Mouse (Mus musculus) embryonic facial prominence, embryonic 15.5 days (tissue): ENCODE data around the gene Ak1. TPM values are rescaled to one million over a fixed set of nuclear protein-coding genes. Genes with fewer than 3 reads are reported as not detected.

Source experiments
- ATAC-seq: fragments of 200-750 bp; cut with Nextera tagmentation; 2 replicates; pipeline ENCODE4 v1.8.0; 2017; ENCODE audit warnings: low read depth, moderate TSS enrichment; ENCODE audit not compliant: insufficient number of reproducible peaks, low FRiP score, low TSS enrichment
- H3K27ac ChIP-seq: fragments of 300-500 bp; sonication (generic); replicated peaks from 2 replicates; pipeline ENCODE4 v1.5.1; 2015; ENCODE audit warnings: mild to moderate bottlenecking, inconsistent platforms
- H3K27me3 ChIP-seq: fragments of 300-500 bp; sonication (generic); 2 replicates; pipeline ENCODE4 v1.6.1; 2015; ENCODE audit warnings: inconsistent platforms
- H3K36me3 ChIP-seq: fragments of 300-500 bp; sonication (generic); 2 replicates; pipeline ENCODE4 v1.6.1; 2015; ENCODE audit warnings: mild to moderate bottlenecking, inconsistent platforms
- H3K4me1 ChIP-seq: fragments of 300-500 bp; sonication (generic); 2 replicates; pipeline ENCODE4 v1.6.1; 2015; ENCODE audit warnings: inconsistent platforms
- H3K4me2 ChIP-seq: fragments of 300-500 bp; sonication (generic); replicated peaks from 2 replicates; pipeline ENCODE4 v1.6.1; 2015; ENCODE audit warnings: mild to moderate bottlenecking, inconsistent platforms
- H3K4me3 ChIP-seq: fragments of 300-500 bp; sonication (generic); replicated peaks from 2 replicates; pipeline ENCODE4 v1.5.1; 2015; ENCODE audit warnings: mild to moderate bottlenecking, inconsistent platforms
- H3K9ac ChIP-seq: fragments of 300-500 bp; sonication (generic); 2 replicates; pipeline ENCODE4 v1.6.1; 2015; ENCODE audit warnings: inconsistent platforms
- H3K9me3 ChIP-seq: fragments of 300-500 bp; sonication (generic); replicated peaks from 2 replicates; pipeline ENCODE4 v1.6.1; 2016; ENCODE audit warnings: inconsistent platforms
- WGBS: fragments of 180-500 bp; shearing (Covaris S2); methylation state at CpG from one replicate; pipeline ENCODE4 v1.1.7; 2015; 5-methylcytosine and 5-hydroxymethylcytosine counted together
- polyA plus RNA-seq: library from polyadenylated mRNA; unstranded; fragments of >200 nt; fragmentation: Nextera tagmentation; extraction: Ambion mirVana; gene quantifications from 2 replicates; pipeline ENCODE4 v1.2.1, GENCODE M21; 2015

Ak1 gene
- polyA plus RNA-seq, 1 experiment from 2014 or later: 67.9 TPM

DNA sequence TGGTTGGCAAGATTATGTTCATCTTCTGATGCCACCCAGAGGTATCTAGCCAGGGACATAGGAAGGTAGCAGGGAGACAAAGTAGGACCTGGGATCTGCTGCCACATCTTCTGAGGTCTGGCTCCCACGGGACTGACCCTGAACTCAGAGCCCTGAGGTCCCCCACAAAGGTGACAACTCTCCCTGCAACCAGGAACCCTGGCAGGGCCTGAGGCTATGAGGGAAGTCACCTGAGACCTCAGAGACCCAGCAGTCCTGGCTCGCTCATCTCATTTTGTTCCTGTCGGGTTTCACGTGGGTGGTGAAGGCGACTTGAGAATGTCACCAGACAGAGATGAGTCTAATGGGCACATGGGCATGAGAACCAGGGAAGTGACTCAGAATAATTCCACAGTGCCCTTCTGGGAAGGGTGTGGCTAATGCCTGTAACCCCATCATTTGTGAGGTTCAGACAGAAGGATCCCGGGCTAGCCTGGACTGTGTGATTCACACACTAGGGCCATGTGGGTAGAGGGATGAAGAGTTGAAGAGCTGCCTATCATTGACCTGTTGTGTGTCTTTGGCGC lies 36.3 kb upstream of the Ak1 start:
- Histone ChIP-seq H3K9ac (no peak overlapping the region), H3K27me3 (peaks cover 10% of the 10 kb centered on the region; the same call in 1 of the 2 replicates), H3K9me3 (no peaks in the 10 kb centered on the region), H3K36me3 (0 out of 2 replicates have a peak, but pooled peaks cover 6% of the 10 kb centered on the region), H3K4me3 (no peak overlapping the region), H3K27ac (no peak overlapping the region), H3K4me1 (peaks cover 38% of the 10 kb centered on the region), H3K4me2 (no peak overlapping the region)
- WGBS: 81% methylated on average over 7 of the region's 7 CpGs
- no peak for ATAC-seq

DNA sequence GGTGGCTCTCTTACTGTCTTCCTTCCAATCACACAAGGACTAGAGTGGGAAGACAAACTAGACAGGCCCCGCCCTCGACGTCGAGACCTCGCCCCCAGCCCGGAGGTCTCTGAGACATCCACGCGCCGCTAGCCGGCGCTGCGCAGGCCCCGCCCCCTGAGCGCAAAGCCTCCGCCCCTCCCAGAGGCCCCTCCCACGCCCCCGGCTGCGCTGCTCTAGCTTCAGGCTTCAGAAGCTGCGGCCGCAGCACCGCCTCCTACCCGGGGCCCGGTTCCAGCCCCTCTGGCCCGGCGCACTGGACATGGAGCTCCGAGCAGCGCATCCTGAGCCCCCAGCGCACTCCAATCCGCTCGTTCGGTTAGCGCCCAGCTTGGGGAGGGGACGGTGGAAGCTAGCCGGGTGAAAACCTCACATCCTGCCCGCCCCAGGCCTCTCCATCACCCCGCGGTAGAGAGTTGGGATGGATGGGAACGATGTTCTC lies 34.6 kb upstream of the Ak1 start, which contains the start of gene St6galnac4:
Gene St6galnac4 (plus strand): TSS at position 225 of the 481 bp plus-strand sequence.
- H3K9me3 ChIP-seq: no peaks in the 10 kb centered on the region
- peaks cover 40% of the 10 kb centered on the region for H3K4me1 ChIP-seq
- WGBS: under 1% methylated on average over 38 of the region's 38 CpGs
- H3K9ac ChIP-seq: peak within 1 kb of the TSS; percentile 68
- 0 out of 2 replicates have a peak, but pooled peaks cover 7% of the 10 kb centered on the region for H3K36me3 ChIP-seq
- peaks cover 9% of the 10 kb centered on the region; the same call in 1 of the 2 replicates for H3K27me3 ChIP-seq
- H3K4me3 ChIP-seq: peak within 1 kb of the TSS; percentile 64
- peak; percentile 92 for ATAC-seq
- H3K27ac ChIP-seq: peak within 1 kb of the TSS; percentile 65
- peak within 1 kb of the TSS; percentile 76 for H3K4me2 ChIP-seq

DNA sequence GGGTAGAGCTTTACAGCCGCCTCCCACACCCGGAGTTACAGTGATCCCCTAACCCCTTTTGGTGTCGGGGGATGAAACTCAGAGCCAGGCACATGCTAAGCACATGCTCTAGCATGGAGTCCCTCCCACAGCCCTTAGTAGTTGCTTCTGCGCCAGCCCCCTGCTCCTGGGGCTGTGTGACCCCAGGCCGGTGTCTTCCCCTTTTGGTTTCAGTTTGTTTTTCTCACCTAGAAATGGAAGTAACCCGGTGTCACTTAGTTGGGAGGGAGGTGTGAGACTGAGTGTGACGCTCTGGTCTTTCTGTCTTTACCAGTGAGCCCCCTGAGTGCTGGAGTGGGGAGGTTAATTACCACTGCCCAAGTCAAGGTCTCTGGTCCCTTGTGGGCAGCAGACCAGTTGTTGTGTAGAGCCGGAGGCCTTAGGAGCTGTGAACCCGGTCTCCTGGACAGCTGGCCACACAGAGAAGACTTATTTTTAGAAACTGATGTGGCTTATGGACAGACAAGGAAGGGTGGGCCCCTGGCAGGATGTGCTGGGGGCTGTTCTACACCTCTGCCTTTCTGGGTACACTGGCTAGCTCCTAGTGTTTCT lies 33.7 kb upstream of the Ak1 start:
- Histone ChIP-seq H3K27ac (peak overlapping the region; percentile 65), H3K9ac (peak overlapping the region; percentile 68), H3K36me3 (0 out of 2 replicates have a peak, but pooled peaks cover 7% of the 10 kb centered on the region), H3K4me2 (peak overlapping the region; percentile 76), H3K4me1 (peaks cover 40% of the 10 kb centered on the region), H3K4me3 (peak overlapping the region; percentile 64), H3K27me3 (peaks cover 4% of the 10 kb centered on the region; the same call in 1 of the 2 replicates), H3K9me3 (no peaks in the 10 kb centered on the region)
- no peak for ATAC-seq
- 25% methylated on average over 9 of the region's 9 CpGs for WGBS

DNA sequence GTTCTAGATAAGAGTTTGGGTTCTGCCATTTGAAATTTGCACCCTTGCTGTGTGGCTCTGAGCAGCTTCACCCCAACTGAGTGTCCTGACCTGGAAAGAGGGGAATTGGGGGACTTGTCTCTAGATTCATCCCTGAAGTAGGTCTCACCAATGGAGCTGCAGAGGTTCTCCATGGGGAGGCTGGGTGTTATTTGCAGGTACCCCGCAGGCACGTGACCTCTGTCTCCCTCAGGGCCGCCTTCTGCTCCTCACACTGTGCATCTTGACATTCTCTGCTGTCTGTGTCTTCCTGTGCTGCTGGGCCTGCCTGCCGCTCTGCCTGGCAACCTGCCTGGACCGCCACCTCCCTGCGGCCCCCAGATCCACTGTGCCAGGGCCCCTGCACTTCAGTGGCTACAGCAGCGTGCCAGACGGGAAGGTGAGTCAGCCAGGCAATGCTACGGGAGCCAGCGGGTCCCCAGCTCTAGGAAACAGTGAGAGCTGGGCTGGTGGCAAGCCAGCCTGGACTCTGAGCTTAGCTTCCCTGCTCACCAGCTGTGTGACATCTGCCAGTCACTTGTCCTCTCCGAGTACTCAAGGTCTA lies 32.3 kb upstream of the Ak1 start:
- Histone ChIP-seq H3K4me1 (peaks cover 34% of the 10 kb centered on the region), H3K36me3 (peaks cover 18% of the 10 kb centered on the region), H3K27ac (no peak overlapping the region; the same call in 1 of the 2 replicates), H3K4me2 (no peak overlapping the region), H3K27me3 (no peaks in the 10 kb centered on the region), H3K9me3 (no peaks in the 10 kb centered on the region), H3K9ac (no peak overlapping the region), H3K4me3 (no peak overlapping the region)
- ATAC-seq: no peak
- 62% methylated on average over 11 of the region's 11 CpGs for WGBS

DNA sequence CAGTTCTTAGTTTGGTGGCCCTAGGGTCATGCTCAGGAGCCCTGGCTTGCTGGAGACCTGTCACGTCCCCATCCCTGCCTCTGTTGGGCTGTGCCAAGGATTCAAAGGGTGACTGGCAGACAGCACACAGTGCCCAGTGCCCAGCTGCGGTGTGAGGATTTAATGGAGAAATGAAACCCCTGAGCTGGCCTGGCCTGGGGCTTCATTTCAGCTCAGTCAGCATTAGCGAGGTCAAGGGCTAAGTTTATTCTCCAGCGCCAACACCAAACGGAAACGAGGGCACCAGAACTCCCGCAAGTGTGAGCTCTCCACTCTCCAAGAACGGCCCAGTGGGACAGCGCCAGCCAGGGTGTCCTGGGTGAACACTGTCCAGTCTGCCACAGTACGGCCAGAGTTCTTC lies 31.3 kb upstream of the Ak1 start:
- no peak overlapping the region for H3K4me3 ChIP-seq
- WGBS: 78% methylated on average over 10 of the region's 10 CpGs
- no peak overlapping the region for H3K4me2 ChIP-seq
- no peak overlapping the region for H3K27ac ChIP-seq
- no peak overlapping the region for H3K9ac ChIP-seq
- no peaks in the 10 kb centered on the region for H3K27me3 ChIP-seq
- H3K9me3 ChIP-seq: no peaks in the 10 kb centered on the region
- peaks cover 34% of the 10 kb centered on the region for H3K4me1 ChIP-seq
- peaks cover 26% of the 10 kb centered on the region for H3K36me3 ChIP-seq
- no peak for ATAC-seq

DNA sequence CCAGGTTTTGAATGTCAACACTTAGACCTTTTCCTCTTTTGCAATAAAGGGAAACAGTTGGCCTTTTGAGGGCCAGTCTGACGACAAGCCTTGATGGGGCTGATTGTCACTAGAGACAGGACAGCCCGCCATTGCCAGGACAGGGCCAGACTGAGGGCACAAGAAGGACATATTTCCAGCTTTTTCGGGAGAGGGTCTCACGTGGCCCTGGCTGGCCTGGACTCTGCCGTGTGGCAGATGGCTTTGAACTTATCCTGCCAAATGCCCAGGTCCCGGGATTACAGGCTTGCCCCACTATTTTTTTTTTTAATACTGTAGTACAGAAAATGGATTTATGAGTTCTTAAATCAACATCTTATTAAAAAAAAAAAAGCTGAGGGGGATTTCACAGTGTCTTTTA lies 30.3 kb upstream of the Ak1 start:
- Histone ChIP-seq H3K4me3 (no peak overlapping the region), H3K9me3 (no peaks in the 10 kb centered on the region), H3K27ac (no peak overlapping the region), H3K36me3 (peaks cover 29% of the 10 kb centered on the region), H3K27me3 (no peaks in the 10 kb centered on the region), H3K4me2 (no peak overlapping the region), H3K9ac (no peak overlapping the region), H3K4me1 (peaks cover 34% of the 10 kb centered on the region)
- no peak for ATAC-seq
- 68% methylated on average over 6 of the region's 6 CpGs for WGBS

DNA sequence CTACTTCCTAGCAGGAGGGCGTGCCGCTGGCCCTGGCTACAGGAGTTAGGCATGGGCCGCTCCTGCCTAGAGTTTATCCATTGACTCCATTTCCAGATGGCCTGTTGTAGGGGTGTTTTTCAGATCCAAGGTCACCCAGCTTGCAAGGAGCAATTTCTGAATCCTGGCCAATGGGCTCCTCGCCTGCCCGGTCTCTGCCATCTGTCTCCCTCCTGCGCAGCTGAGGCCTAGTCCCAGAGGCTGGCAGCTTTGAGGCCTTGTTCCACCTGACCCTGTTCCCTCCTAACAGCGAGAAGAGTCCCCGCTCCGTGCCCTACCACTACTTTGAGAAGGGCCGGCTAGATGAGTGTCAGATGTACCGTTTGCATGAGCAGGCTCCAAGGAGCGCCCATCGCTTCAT lies 24.8 kb upstream of the Ak1 start:
- 90% methylated on average over 13 of the region's 13 CpGs for WGBS
- Histone ChIP-seq H3K4me3 (no peak overlapping the region), H3K27ac (no peak overlapping the region), H3K9me3 (no peaks in the 10 kb centered on the region), H3K27me3 (no peaks in the 10 kb centered on the region), H3K9ac (no peak overlapping the region), H3K4me1 (peaks cover 6% of the 10 kb centered on the region), H3K36me3 (peaks cover 35% of the 10 kb centered on the region), H3K4me2 (no peak overlapping the region)
- ATAC-seq: no peak

DNA sequence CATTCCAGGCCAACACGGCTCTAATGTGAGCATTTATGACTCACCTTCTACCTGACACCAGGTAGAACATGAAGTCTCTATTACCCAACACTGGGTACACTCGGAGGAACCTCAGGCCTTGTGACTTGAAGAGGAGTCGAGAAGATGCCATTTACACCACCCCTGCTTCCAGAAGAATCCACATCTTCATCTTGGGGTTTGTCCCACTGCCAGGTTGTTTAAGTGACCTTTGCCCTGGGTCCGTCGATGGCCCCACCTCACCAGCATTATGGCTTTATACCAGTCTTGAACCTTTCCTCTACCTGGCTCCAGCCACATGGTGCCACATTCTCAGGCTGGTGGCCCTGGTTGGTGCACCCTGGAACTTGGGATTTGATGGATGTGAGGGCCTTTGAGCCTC lies 24.3 kb upstream of the Ak1 start:
- Histone ChIP-seq H3K27me3 (no peaks in the 10 kb centered on the region), H3K4me3 (no peak overlapping the region), H3K9me3 (no peaks in the 10 kb centered on the region), H3K4me1 (peaks cover 12% of the 10 kb centered on the region), H3K27ac (no peak overlapping the region), H3K36me3 (peaks cover 35% of the 10 kb centered on the region), H3K4me2 (no peak overlapping the region), H3K9ac (no peak overlapping the region)
- WGBS: 93% methylated on average over 5 of the region's 5 CpGs
- ATAC-seq: no peak

DNA sequence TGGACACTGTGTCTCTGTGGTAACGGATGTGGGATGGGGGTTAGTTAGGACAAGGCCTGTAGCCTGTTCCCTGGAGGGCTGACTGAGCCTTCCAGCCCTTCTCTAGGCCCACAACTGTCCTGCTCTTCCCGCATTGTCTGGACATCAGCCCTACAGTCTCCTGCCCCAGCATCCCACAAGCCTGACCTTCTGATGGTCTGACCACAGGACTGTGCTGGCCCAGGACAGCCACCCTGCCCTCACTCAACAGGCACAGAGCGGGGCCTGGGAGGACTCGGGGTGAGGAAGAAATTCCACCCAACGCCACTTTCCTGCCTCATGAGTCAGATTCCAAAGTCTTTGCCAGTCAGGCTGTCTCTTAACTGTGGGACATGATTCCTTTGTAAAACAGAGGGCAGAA lies 23.9 kb upstream of the Ak1 start:
- Histone ChIP-seq H3K27ac (no peak overlapping the region), H3K9me3 (no peaks in the 10 kb centered on the region), H3K4me2 (no peak overlapping the region), H3K4me1 (peaks cover 16% of the 10 kb centered on the region), H3K27me3 (no peaks in the 10 kb centered on the region), H3K9ac (no peak overlapping the region), H3K36me3 (peaks cover 35% of the 10 kb centered on the region), H3K4me3 (no peak overlapping the region)
- no peak for ATAC-seq
- 89% methylated on average over 5 of the region's 5 CpGs for WGBS

DNA sequence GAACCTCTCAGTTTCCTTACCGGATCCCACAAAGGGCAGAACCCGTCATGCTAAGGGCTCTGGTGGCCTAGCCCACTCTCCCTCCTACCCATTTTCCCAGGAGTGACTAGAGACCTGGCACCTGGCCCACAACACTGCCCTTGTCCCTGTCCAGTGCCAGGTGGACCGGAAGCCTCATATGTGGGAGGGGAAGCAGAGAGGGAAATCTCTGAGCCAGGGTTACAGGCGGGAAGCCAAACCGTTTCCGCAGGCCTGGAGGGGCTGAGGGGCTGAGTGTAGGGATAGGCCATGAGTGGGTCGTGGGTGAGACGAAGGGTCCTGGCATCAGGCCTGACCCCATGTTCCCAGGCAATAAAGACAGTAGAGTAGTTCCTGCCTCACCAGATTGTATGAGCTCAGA lies 23.1 kb upstream of the Ak1 start:
- no peak overlapping the region for H3K9ac ChIP-seq
- H3K36me3 ChIP-seq: peaks cover 32% of the 10 kb centered on the region
- WGBS: 86% methylated on average over 8 of the region's 8 CpGs
- no peaks in the 10 kb centered on the region for H3K9me3 ChIP-seq
- no peak overlapping the region for H3K4me3 ChIP-seq
- H3K27me3 ChIP-seq: no peaks in the 10 kb centered on the region
- peaks cover 16% of the 10 kb centered on the region for H3K4me1 ChIP-seq
- H3K4me2 ChIP-seq: no peak overlapping the region
- no peak overlapping the region for H3K27ac ChIP-seq
- ATAC-seq: no peak

DNA sequence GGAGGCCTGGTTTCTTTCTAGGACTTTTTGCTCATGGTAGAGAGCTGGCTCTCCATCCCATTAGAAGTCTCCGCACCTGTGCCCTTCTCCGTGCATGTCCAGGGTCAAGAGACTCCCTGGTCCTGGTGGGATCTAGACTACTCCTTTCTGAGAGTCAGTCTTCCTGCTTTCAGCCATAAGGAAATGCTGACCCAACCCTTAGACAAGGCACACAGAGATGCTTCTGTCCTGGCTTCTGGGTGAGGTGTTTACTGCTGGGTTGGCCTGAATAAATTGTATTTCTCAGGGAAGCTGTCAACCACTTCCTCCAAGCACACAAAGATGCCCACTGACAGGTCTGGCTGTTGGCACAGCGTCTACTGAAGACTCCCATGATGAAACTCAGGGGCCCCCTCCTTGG lies 22.1 kb upstream of the Ak1 start, which contains the start of gene St6galnac6:
Gene St6galnac6 (plus strand): TSS at position 301 of the 400 bp plus-strand sequence.
- Histone ChIP-seq H3K36me3 (peaks cover 23% of the 10 kb centered on the region), H3K9ac (no peak within 1 kb of the TSS), H3K4me1 (peaks cover 16% of the 10 kb centered on the region), H3K27ac (no peak within 1 kb of the TSS), H3K9me3 (no peaks in the 10 kb centered on the region), H3K27me3 (no peaks in the 10 kb centered on the region), H3K4me2 (no peak within 1 kb of the TSS), H3K4me3 (no peak within 1 kb of the TSS)
- no peak for ATAC-seq
- 93% methylated on average over 3 of the region's 3 CpGs for WGBS
